Mouse (Mus musculus) left cerebral cortex, adult 2 months (tissue): ENCODE results near the gene Srxn1. TPM values are rescaled to one million over a fixed set of nuclear protein-coding genes. Genes with fewer than 3 reads are reported as not detected.

Experiments
- DNase-seq, 2 experiments: peaks; one replicate each; pipeline ENCODE4 v3.0.0; 2021 to 2022; ENCODE audit warnings: low spot score in 2 of 2, mixed read lengths in 1 of 2; ENCODE audit errors: extremely low spot score in 1 of 2
- H3K27ac ChIP-seq: fragments of 200-600 bp; 2 replicates; pipeline ENCODE4 v1.8.1; 2022
- H3K4me3 ChIP-seq: fragments of 200-600 bp; 2 replicates; pipeline ENCODE4 v1.8.1; 2022
- CTCF ChIP-seq: fragments of 200-600 bp; IDR thresholded peaks from 2 replicates; pipeline ENCODE4 v1.8.1; 2022; ENCODE audit warnings: antibody characterized with exemption, mild to moderate bottlenecking, moderate library complexity
- intact Hi-C: fragments of 180-260 bp; cut with DNase I; formaldehyde crosslinking; loops from one replicate; pipeline ENCODE4 v1.15.1; 2025
- total RNA-seq, 2 experiments: library from RNA; stranded (reverse); gene quantifications; 2 replicates each; pipeline ENCODE4 v1.2.3; 2021

Srxn1 gene
- total RNA-seq, 2 experiments from 2014 or later: 98.3 to 114 TPM

DNA sequence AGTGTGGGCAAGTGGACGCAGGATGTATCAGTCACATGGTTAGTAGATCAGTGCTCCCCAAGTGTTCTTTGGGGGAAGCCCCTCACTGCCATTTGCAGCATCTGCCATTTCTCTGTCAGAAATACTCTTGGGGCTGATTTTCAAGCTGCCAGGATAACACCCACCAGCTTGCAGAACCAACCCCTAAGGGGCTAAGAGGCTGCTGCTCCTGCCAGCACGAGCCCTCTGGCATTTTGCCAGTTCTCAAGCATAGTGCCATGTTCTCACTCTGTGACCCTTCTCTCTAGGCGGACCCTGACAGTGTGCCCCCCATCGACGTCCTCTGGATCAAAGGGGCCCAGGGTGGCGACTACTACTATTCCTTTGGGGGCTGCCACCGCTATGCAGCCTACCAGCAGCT is 3.4 kb downstream of the Srxn1 start:
- H3K4me3 ChIP-seq: no peak overlapping the region
- intact Hi-C loops: loop anchor here (5.0 kb wide), 1 partner anchor 81 kb away; no protein-coding TSS in a partner anchor
- TF ChIP-seq CTCF: no peak
- no peak for DNase-seq
- H3K27ac ChIP-seq: no peak overlapping the region

DNA sequence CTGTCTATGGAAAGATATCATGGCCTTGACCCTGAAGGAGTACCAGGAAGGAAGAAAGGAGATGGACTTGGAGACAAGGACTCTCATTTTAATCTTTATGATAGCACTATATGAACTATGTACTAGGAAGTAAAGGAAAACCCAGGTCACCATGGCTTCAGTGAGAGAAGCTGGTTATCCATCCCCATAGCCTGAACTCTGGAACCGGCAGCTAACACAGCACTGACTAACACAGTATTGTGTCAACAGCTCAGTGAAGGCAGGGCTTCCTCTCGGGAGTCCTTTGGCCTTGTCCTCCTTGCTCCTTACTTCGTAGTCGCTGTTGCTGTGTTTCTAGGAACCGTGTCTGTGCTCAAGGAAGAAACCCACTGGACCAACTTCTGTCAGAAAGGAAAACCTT is 4.1 kb downstream of the Srxn1 start:
- no peak for TF ChIP-seq CTCF
- intact Hi-C loops: loop anchor here (5.0 kb wide), 1 partner anchor 82 kb away; no protein-coding TSS in a partner anchor
- Histone ChIP-seq H3K4me3 (no peak overlapping the region), H3K27ac (no peak overlapping the region)
- DNase-seq: no peak

DNA sequence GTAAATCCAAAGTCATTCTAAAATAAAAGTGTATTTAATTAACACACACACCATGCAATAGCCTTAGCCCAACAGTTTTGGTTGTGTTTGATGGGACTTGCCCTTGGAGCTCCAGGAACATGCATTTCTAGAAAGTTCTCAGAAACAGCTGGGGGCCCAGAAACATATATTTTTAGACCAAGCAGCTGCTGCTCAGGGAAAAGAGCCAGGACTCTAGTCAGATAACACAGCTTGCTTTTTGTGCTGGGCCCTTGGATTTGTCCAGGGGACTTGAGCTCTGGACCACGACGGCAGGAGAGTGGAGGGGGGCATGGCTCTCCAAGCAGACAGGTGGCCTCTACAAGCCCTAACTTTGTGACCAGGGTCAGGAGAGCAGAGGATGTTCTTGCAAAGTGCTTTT is 6.0 kb downstream of the Srxn1 start:
- Histone ChIP-seq H3K27ac (peak overlapping the region; percentile 36; the same call in 1 of the 2 replicates), H3K4me3 (no peak overlapping the region)
- intact Hi-C loops: loop anchor here (5.0 kb wide), 2 partner anchors 176 to 256 kb away; no protein-coding TSS in a partner anchor
- no peak for DNase-seq
- no peak for TF ChIP-seq CTCF

DNA sequence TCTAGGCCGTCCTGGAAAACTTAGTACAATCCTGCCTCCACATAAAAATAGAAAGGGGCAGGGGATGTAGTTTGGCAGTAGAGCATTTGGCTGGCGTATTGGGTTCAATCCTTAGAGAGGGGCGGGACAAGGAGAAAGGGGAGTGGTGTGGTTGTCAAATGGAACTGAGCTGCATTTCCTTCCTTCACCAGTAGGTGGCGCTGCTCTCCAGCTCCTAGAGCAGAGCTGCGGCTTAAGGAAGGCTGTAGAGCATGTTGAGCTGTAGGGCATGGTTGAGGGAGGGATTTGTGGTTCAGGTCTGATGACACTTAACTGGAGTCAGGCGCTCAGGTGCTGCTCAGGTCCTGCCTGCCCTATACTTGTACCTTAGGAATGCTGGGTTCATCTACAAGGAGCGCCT is 6.6 kb downstream of the Srxn1 start:
- DNase-seq: peak; percentile 87 to 95
- intact Hi-C loops: loop anchor here (1.0 to 5.0 kb wide), 3 partner anchors 85 to 255 kb away; no protein-coding TSS in a partner anchor
- no peak; the same call in none of the 2 replicates for TF ChIP-seq CTCF
- H3K27ac ChIP-seq: peak overlapping the region; percentile 36; the same call in 1 of the 2 replicates
- no peak overlapping the region for H3K4me3 ChIP-seq

DNA sequence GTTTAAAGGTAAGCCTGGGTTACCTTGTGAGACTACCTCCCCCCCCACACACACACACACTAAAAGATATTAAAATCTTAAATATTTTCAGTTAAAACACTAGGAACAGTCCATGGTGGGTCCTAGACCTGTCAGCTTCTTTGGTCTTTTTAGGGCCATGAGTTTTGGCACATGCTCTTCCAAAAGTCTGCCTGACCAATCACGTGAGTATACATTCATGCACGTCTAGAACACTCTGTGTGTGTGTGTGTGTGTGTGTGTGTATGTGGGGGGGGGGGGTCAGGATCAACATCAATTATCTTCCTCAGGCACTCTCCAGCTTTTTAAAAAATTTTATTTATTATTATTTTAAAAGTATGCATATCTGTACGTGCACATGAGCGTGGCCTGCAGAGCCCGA is 7.2 kb downstream of the Srxn1 start:
- DNase-seq: no peak
- no peak for TF ChIP-seq CTCF
- H3K27ac ChIP-seq: peak overlapping the region; percentile 65; the same call in 1 of the 2 replicates
- intact Hi-C loops: loop anchor here (1.0 to 5.0 kb wide), 3 partner anchors 85 to 255 kb away; no protein-coding TSS in a partner anchor
- H3K4me3 ChIP-seq: no peak overlapping the region

DNA sequence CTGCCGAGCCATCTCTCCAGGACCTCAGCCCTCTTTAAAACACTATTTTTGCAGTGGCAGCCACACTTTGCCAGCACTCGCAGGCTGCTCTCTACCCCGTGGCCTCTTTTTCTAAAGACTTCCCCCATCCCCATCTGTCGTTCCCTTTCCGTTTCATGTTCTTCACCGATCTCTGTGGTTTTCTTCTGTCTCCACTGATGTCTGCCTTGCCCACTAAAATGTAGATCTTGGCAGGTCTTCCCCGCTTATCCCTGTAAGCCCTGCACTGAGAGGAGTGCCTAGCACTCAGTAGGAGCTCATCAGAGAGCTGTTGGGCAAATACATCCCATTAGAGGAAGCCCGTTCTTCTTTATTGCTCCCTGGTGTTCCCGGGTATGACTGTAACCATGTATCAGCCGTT is 7.7 kb downstream of the Srxn1 start:
- no peak for TF ChIP-seq CTCF
- no peak for DNase-seq
- H3K4me3 ChIP-seq: no peak overlapping the region
- intact Hi-C loops: loop anchor here (1.0 to 5.0 kb wide), 3 partner anchors 84 to 254 kb away; no protein-coding TSS in a partner anchor
- H3K27ac ChIP-seq: peak overlapping the region; percentile 65; the same call in 1 of the 2 replicates

DNA sequence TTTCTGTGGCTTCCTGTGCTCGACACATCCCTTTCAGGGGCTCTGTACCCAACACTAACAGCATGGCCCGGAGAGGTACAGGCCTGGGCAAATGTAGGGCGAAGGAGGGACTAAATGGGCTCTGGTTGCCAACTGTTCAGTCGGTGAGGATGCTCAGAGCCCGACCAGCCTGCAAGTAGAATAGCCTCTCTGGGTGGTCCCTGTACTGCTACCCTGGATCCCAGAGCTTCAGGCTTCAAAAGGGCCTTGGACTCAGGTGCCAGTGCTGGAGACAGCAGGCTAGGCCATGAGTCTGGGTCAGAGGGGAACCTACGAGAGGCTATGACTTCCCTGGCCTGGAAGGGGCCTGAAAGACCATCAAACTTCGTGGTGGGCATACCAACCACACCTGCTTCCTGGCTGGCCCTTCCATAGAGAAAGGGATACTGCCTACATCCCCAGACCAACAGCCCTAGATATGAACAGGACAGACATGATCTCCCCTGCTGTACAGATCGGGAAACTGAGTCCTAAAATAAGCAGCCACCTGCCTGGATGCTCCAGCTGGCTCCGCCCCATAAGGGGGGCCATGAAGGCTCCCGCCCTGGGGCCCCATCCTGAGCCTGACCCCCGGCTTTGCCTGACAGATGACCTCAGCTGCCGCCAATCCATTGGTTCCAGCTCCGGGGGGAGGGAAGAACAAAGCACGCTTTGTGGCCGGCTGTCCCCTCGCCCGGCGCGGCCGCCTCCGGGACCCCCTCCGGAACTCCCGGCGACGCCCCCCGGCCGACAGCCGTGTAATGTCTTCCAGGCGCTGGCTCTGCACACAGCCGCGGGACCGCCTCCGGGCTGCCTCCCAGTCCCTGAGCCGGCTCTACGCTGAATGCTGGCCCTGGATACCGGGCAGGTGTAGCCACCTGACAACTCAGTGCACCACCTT is 9.0 kb downstream of the Srxn1 start:
- H3K27ac ChIP-seq: no peak overlapping the region
- DNase-seq: peak in 1 of 2 experiments; percentile 36
- H3K4me3 ChIP-seq: peak overlapping the region; percentile 16; the same call in 1 of the 2 replicates
- TF ChIP-seq CTCF: no peak
- intact Hi-C loops: loop anchor here (5.0 kb wide), 2 partner anchors 173 to 253 kb away; no protein-coding TSS in a partner anchor

DNA sequence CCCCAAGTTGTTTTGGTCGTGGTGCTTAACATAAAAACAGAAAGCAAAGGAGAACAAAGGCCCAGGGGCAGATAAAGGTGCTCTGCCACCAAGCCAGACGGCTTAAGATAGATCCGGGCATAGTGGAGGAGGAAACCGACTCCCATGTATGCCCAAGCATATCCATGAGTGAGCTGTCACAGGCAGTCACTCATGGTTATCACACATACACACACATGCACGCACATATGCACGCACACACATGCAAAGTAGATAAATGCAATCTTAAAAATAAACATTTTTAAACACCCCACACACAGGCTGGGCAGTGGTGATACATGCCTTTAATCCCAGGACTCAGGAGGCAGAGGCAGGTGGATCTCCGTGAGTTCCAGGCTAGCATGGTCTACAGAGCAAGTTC is 12.4 kb downstream of the Srxn1 start:
- no peak for DNase-seq
- intact Hi-C loops: no loop called here
- H3K4me3 ChIP-seq: no peak overlapping the region
- no peak overlapping the region for H3K27ac ChIP-seq
- TF ChIP-seq CTCF: no peak

DNA sequence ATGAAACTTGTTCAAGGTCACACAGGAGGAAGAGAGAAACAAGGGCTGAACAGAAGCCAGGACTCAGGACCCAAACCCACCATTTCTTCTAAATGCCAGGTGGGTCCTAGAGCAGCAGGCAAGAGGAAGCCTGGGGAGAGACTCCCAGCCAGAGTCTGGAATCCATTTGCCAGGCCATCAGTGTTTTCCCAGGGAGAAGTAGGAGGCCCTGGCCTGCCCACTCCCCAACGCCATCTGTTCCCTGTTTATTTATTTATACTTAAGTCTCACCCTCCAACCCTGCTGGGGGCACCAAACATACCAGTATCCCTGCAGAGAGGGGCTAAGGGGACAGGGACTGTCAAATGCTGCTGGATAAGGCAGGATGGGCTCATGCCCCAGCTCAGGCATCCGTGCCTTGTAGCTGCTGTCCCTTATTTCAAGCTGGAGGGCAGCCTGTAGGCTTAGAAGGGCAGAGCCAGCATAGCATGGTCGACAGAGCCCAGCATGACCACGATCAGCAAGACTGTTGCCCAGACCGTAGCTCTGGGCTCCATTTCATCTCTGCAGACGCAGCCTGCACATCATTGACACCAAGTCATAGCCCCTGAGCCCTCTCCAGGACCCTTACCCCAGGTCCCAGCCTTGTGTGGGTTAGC is 14.0 kb downstream of the Srxn1 start:
- H3K4me3 ChIP-seq: no peak overlapping the region
- H3K27ac ChIP-seq: no peak overlapping the region
- TF ChIP-seq CTCF: no peak
- no peak for DNase-seq
- intact Hi-C loops: no loop called here

DNA sequence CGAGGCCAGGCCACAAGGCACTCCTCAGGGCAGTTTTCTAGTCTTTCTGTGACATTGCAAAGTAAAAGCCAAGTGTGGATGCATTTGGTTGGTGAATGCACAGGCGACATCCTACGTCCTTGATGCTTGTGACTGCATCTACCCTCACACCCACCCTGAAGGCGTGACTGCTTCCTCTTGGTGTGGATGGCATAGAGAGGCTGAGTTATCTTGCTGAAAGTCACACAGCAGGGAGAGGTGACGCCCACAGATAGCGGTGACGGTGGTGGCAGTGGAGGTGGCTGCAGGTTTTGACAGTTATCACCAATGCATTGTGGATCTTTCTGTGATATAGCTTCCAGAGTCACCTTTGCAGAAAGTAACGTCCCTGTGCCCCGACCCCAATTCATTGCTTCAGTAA is 17.6 kb downstream of the Srxn1 start:
- TF ChIP-seq CTCF: no peak
- no peak for DNase-seq
- Histone ChIP-seq H3K4me3 (no peak overlapping the region), H3K27ac (no peak overlapping the region)
- intact Hi-C loops: no loop called here

DNA sequence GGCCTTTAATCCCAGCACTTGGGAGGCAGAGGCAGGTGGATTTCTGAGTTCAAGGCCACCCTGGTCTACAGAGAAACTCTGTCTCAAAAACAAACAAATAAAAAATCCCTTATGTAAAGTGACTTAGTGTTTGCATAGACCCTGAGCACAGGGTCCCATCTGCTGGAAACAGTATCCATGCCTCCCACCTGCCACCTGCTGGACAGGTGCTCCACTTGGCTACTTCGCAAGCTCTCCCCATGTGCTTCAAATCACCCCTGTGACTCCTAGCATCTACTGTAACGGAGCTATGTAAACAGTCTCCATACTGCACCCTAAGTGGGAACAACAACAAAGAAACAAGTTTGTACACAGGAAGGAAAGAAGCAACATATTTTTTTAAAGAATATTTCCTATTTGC is 23.3 kb downstream of the Srxn1 start:
- no peak for TF ChIP-seq CTCF
- no peak overlapping the region for H3K4me3 ChIP-seq
- no peak for DNase-seq
- H3K27ac ChIP-seq: no peak overlapping the region
- intact Hi-C loops: no loop called here

DNA sequence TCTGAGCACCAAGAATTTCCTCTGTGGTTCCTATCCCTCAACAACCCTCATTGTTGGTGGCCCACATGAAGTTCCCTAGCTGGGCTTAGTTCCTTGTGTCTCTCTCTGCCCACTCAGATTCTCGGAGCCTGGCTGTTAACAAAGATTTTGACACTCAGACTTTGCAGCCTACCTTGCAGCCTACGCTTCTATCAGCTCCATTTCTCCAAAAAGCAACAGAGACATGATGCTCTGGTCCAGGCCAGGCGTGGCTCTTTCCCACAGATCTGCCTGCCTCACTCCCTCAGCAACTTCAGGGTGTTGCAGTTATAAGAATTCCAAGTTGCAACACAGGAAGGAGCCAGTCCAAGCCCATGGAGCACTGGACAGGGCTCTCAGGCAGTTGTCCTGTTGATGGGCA is 24.5 kb downstream of the Srxn1 start:
- intact Hi-C loops: loop anchor here (1.0 kb wide), 1 partner anchor 27 kb away; no protein-coding TSS in a partner anchor
- no peak for DNase-seq
- H3K4me3 ChIP-seq: no peak overlapping the region
- peak overlapping the region; percentile 66 for H3K27ac ChIP-seq
- no peak for TF ChIP-seq CTCF
